Mouse (Mus musculus): Measurements from ENCODE around the gene Arhgef28.

The Arhgef28 gene

GRCm38 (mm10) chr13:98205771-98206545, at the start of gene Arhgef28:
Gene Arhgef28 (minus strand): TSS chr13:98206439.
- peak; percentile 36 for DNase-seq (ENCODE audit: low read depth, low spot score)

- no peak for DNase-seq (ENCODE audit: low read depth, low spot score)
Observed at GRCm38 (mm10) chr13:98254921-98255320, 48.7 kb upstream of the Arhgef28 start.

- DNase-seq (ENCODE audit: low read depth, low spot score), result no peak
Observed at GRCm38 (mm10) chr13:98249594-98249993, 43.4 kb upstream of the Arhgef28 start.

GRCm38 (mm10) chr13:98245386-98245785, 39.1 kb upstream of the Arhgef28 start:
- no peak for DNase-seq (ENCODE audit: low read depth, low spot score)

GRCm38 (mm10) chr13:98244571-98245350, 38.5 kb upstream of the Arhgef28 start:
- DNase-seq (ENCODE audit: low read depth, low spot score), result no peak

- no peak for DNase-seq (ENCODE audit: low read depth, low spot score)
Observed at GRCm38 (mm10) chr13:98241531-98242282, 35.5 kb upstream of the Arhgef28 start.

- peak; percentile 72 for DNase-seq (ENCODE audit: low read depth, low spot score)
Observed at GRCm38 (mm10) chr13:98239978-98240641, 33.9 kb upstream of the Arhgef28 start.

- DNase-seq (ENCODE audit: low read depth, low spot score), result no peak
Observed at GRCm38 (mm10) chr13:98235451-98235850, 29.2 kb upstream of the Arhgef28 start.

- DNase-seq (ENCODE audit: low read depth, low spot score), result no peak
Observed at GRCm38 (mm10) chr13:98230511-98230910, 24.3 kb upstream of the Arhgef28 start.

- no peak for DNase-seq (ENCODE audit: low read depth, low spot score)
Observed at GRCm38 (mm10) chr13:98226225-98226624, 20.0 kb upstream of the Arhgef28 start.

- peak; percentile 28 for DNase-seq (ENCODE audit: low read depth, low spot score)
Observed at GRCm38 (mm10) chr13:98222848-98223247, 16.6 kb upstream of the Arhgef28 start.

- no peak for DNase-seq (ENCODE audit: low read depth, low spot score)
Observed at GRCm38 (mm10) chr13:98210137-98210536, 3.9 kb upstream of the Arhgef28 start.

- no peak for DNase-seq (ENCODE audit: low read depth, low spot score)
Observed at GRCm38 (mm10) chr13:98208842-98209241, 2.6 kb upstream of the Arhgef28 start.

GRCm38 (mm10) chr13:98206546-98206870, 269 bp upstream of the Arhgef28 start:
- no peak for DNase-seq (ENCODE audit: low read depth, low spot score)

- DNase-seq (ENCODE audit: low read depth, low spot score), result no peak
Observed at GRCm38 (mm10) chr13:98205111-98205510, 1.1 kb downstream of the Arhgef28 start.

GRCm38 (mm10) chr13:98204371-98204770, 1.9 kb downstream of the Arhgef28 start:
- no peak for DNase-seq (ENCODE audit: low read depth, low spot score)

GRCm38 (mm10) chr13:98201436-98201835, 4.8 kb downstream of the Arhgef28 start:
- no peak for DNase-seq (ENCODE audit: low read depth, low spot score)

- DNase-seq (ENCODE audit: low read depth, low spot score), result no peak
Observed at GRCm38 (mm10) chr13:98192596-98192995, 13.6 kb downstream of the Arhgef28 start.

- DNase-seq (ENCODE audit: low read depth, low spot score), result no peak
Observed at GRCm38 (mm10) chr13:98188500-98188899, 17.7 kb downstream of the Arhgef28 start.

GRCm38 (mm10) chr13:98187904-98188303, 18.3 kb downstream of the Arhgef28 start:
- DNase-seq (ENCODE audit: low read depth, low spot score), result no peak

GRCm38 (mm10) chr13:98186179-98186578, 20.1 kb downstream of the Arhgef28 start:
- DNase-seq (ENCODE audit: low read depth, low spot score), result no peak

GRCm38 (mm10) chr13:98184632-98185031, 21.6 kb downstream of the Arhgef28 start:
- DNase-seq (ENCODE audit: low read depth, low spot score), result no peak

Measured in CD4-positive, CD25-positive, alpha-beta regulatory T cell, adult 2 months (primary cell).